Mouse (Mus musculus): ENCODE measurements around the gene Gm13696.

DNA sequence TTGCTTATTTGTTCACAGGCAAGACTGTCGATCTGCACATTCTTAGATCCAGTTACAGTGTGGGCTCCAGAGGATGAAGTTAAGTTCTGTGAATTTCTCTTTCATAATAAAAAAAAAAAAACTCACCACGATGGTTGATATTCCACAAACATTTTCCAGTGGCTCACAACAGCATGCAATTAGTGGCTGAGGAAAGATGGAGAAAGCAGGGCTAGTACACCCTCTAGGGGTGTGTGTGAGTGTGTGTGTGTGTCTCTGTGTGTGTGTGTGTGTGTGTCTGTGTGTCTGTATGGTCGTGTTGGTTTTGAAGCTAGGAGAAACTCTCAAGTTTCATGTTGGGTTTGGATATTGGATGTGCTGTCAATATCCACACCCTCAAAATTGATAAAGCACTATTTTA lies 31.5 kb upstream of the Gm13696 start:
- TF ChIP-seq GATA1 (IDR thresholded peaks at IDR 0.05; ENCODE audit: borderline replicate concordance, low read length) = no peak
- TF ChIP-seq CTCF (IDR thresholded peaks at IDR 0.05; ENCODE audit: low read depth, low read length) = no peak
- TF ChIP-seq POLR2AphosphoS5 (IDR thresholded peaks at IDR 0.05; ENCODE audit: insufficient replicate concordance, low read depth, low read length) = no peak
- TF ChIP-seq TAL1 (conservative IDR thresholded peaks at IDR 0.05; ENCODE audit: low read depth, low read length) = no peak
